Mouse (Mus musculus): ENCODE measurements around the gene Nav2. TPM values are rescaled to one million over a fixed set of nuclear protein-coding genes. Genes with fewer than 3 reads are reported as not detected.

Gene Nav2
- polyA plus RNA-seq, 1 experiment: 21.9 TPM

- no peaks in the 10 kb centered on the region for H3K79me2 ChIP-seq (ENCODE audit: control insufficient read depth, insufficient read depth)
- TF ChIP-seq MYOD1 (IDR thresholded peaks at IDR 0.05; ENCODE audit: control insufficient read depth in 1 of 3, insufficient read length in 2 of 3, low read depth in 2 of 3) (no peak), MAX (IDR thresholded peaks at IDR 0.05; ENCODE audit: low read depth) (no peak), TCF12 (IDR thresholded peaks at IDR 0.05; ENCODE audit: insufficient read depth, poor library complexity, severe bottlenecking) (no peak), TCF3 (IDR thresholded peaks at IDR 0.05; ENCODE audit: insufficient read length, low read depth) (no peak), POLR2AphosphoS2 (IDR thresholded peaks at IDR 0.05; ENCODE audit: insufficient read length, low read depth) (no peak), MYOG (IDR thresholded peaks at IDR 0.05; ENCODE audit: control insufficient read depth in 1 of 3, insufficient read depth in 1 of 3, insufficient read length in 2 of 3, low read depth in 2 of 3) (no peak)
- peaks cover 26% of the 10 kb centered on the region for H3K27me3 ChIP-seq (ENCODE audit: control insufficient read depth, insufficient read depth, insufficient read length)
- no peak overlapping the region for H3K4me2 ChIP-seq (ENCODE audit: low read depth)
- no peak overlapping the region for H3K4me3 ChIP-seq
- H3K36me3 ChIP-seq (ENCODE audit: control insufficient read depth, insufficient read depth): no peaks in the 10 kb centered on the region
- H3ac ChIP-seq (ENCODE audit: control insufficient read depth, insufficient read length): no peak overlapping the region
Observed at GRCm38 (mm10) chr7:48996829-48997228, 88.3 kb downstream of the Nav2 start.

- H3K4me2 ChIP-seq (ENCODE audit: low read depth): no peak overlapping the region
- TF ChIP-seq SRF (IDR thresholded peaks at IDR 0.05; ENCODE audit: control insufficient read depth, insufficient read length, low read depth) (no peak), E2F4 (IDR thresholded peaks at IDR 0.05; ENCODE audit: insufficient read depth) (no peak), CEBPB (IDR thresholded peaks at IDR 0.05; ENCODE audit: insufficient read depth, poor library complexity, severe bottlenecking) (no peak), REST (IDR thresholded peaks at IDR 0.05; ENCODE audit: insufficient read depth, insufficient read length) (no peak), POLR2AphosphoS2 (IDR thresholded peaks at IDR 0.05; ENCODE audit: insufficient read length, low read depth) (no peak), POLR2A (IDR thresholded peaks at IDR 0.05; ENCODE audit: insufficient read length, low read depth) (no peak), TCF3 (IDR thresholded peaks at IDR 0.05; ENCODE audit: insufficient read length, low read depth) (no peak), TCF12 (IDR thresholded peaks at IDR 0.05; ENCODE audit: insufficient read depth, poor library complexity, severe bottlenecking) (no peak), MYOD1 (IDR thresholded peaks at IDR 0.05; ENCODE audit: control insufficient read depth in 1 of 3, insufficient read length in 2 of 3, low read depth in 2 of 3) (no peak), MAX (IDR thresholded peaks at IDR 0.05; ENCODE audit: low read depth) (no peak), MYOG (IDR thresholded peaks at IDR 0.05; ENCODE audit: control insufficient read depth in 1 of 3, insufficient read depth in 1 of 3, insufficient read length in 2 of 3, low read depth in 2 of 3) (no peak), USF1 (IDR thresholded peaks at IDR 0.05; ENCODE audit: low read depth) (no peak)
- no peaks in the 10 kb centered on the region for H3K79me2 ChIP-seq (ENCODE audit: control insufficient read depth, insufficient read depth)
- H3ac ChIP-seq (ENCODE audit: control insufficient read depth, insufficient read length): no peak overlapping the region
- no peak overlapping the region for H3K4me3 ChIP-seq
- H3K27me3 ChIP-seq (ENCODE audit: control insufficient read depth, insufficient read depth, insufficient read length): peaks cover 18% of the 10 kb centered on the region
- H3K36me3 ChIP-seq (ENCODE audit: control insufficient read depth, insufficient read depth): no peaks in the 10 kb centered on the region
Observed at GRCm38 (mm10) chr7:48998097-48998496, 89.6 kb downstream of the Nav2 start.

- H3K4me2 ChIP-seq (ENCODE audit: low read depth): no peak overlapping the region
- no peaks in the 10 kb centered on the region for H3K36me3 ChIP-seq (ENCODE audit: control insufficient read depth, insufficient read depth)
- TF ChIP-seq SRF (IDR thresholded peaks at IDR 0.05; ENCODE audit: control insufficient read depth, insufficient read length, low read depth) (no peak), POLR2A (IDR thresholded peaks at IDR 0.05; ENCODE audit: insufficient read length, low read depth) (no peak), POLR2AphosphoS2 (IDR thresholded peaks at IDR 0.05; ENCODE audit: insufficient read length, low read depth) (no peak), MYOG (IDR thresholded peaks at IDR 0.05; ENCODE audit: control insufficient read depth in 1 of 3, insufficient read depth in 1 of 3, insufficient read length in 2 of 3, low read depth in 2 of 3) (no peak), USF1 (IDR thresholded peaks at IDR 0.05; ENCODE audit: low read depth) (no peak), REST (IDR thresholded peaks at IDR 0.05; ENCODE audit: insufficient read depth, insufficient read length) (no peak), MYOD1 (IDR thresholded peaks at IDR 0.05; ENCODE audit: control insufficient read depth in 1 of 3, insufficient read length in 2 of 3, low read depth in 2 of 3) (no peak), TCF3 (IDR thresholded peaks at IDR 0.05; ENCODE audit: insufficient read length, low read depth) (no peak), MAX (IDR thresholded peaks at IDR 0.05; ENCODE audit: low read depth) (no peak), E2F4 (IDR thresholded peaks at IDR 0.05; ENCODE audit: insufficient read depth) (no peak), CEBPB (IDR thresholded peaks at IDR 0.05; ENCODE audit: insufficient read depth, poor library complexity, severe bottlenecking) (no peak), TCF12 (IDR thresholded peaks at IDR 0.05; ENCODE audit: insufficient read depth, poor library complexity, severe bottlenecking) (no peak)
- H3K79me2 ChIP-seq (ENCODE audit: control insufficient read depth, insufficient read depth): no peaks in the 10 kb centered on the region
- peaks cover 18% of the 10 kb centered on the region for H3K27me3 ChIP-seq (ENCODE audit: control insufficient read depth, insufficient read depth, insufficient read length)
- no peak overlapping the region for H3ac ChIP-seq (ENCODE audit: control insufficient read depth, insufficient read length)
- H3K4me3 ChIP-seq: no peak overlapping the region
Observed at GRCm38 (mm10) chr7:48998595-48998994, 90.1 kb downstream of the Nav2 start.

- Histone ChIP-seq H3ac (ENCODE audit: control insufficient read depth, insufficient read length) (no peak overlapping the region), H3K4me2 (ENCODE audit: low read depth) (no peak overlapping the region), H3K36me3 (ENCODE audit: control insufficient read depth, insufficient read depth) (no peaks in the 10 kb centered on the region), H3K27me3 (ENCODE audit: control insufficient read depth, insufficient read depth, insufficient read length) (peaks cover 7% of the 10 kb centered on the region), H3K79me2 (ENCODE audit: control insufficient read depth, insufficient read depth) (no peaks in the 10 kb centered on the region), H3K4me3 (no peak overlapping the region)
- TF ChIP-seq E2F4 (IDR thresholded peaks at IDR 0.05; ENCODE audit: insufficient read depth) (no peak), MAX (IDR thresholded peaks at IDR 0.05; ENCODE audit: low read depth) (no peak), POLR2A (IDR thresholded peaks at IDR 0.05; ENCODE audit: insufficient read length, low read depth) (no peak), REST (IDR thresholded peaks at IDR 0.05; ENCODE audit: insufficient read depth, insufficient read length) (no peak), MYOG (IDR thresholded peaks at IDR 0.05; ENCODE audit: control insufficient read depth in 1 of 3, insufficient read depth in 1 of 3, insufficient read length in 2 of 3, low read depth in 2 of 3) (no peak), POLR2AphosphoS2 (IDR thresholded peaks at IDR 0.05; ENCODE audit: insufficient read length, low read depth) (no peak), CEBPB (IDR thresholded peaks at IDR 0.05; ENCODE audit: insufficient read depth, poor library complexity, severe bottlenecking) (no peak), USF1 (IDR thresholded peaks at IDR 0.05; ENCODE audit: low read depth) (no peak), TCF12 (IDR thresholded peaks at IDR 0.05; ENCODE audit: insufficient read depth, poor library complexity, severe bottlenecking) (no peak), TCF3 (IDR thresholded peaks at IDR 0.05; ENCODE audit: insufficient read length, low read depth) (no peak), SRF (IDR thresholded peaks at IDR 0.05; ENCODE audit: control insufficient read depth, insufficient read length, low read depth) (no peak), MYOD1 (IDR thresholded peaks at IDR 0.05; ENCODE audit: control insufficient read depth in 1 of 3, insufficient read length in 2 of 3, low read depth in 2 of 3) (no peak)
Observed at GRCm38 (mm10) chr7:49000816-49001215, 92.3 kb downstream of the Nav2 start.
